Mouse (Mus musculus) MEL-GATA-1-ER (cell line): ENCODE measurements around the gene Glb1.
"Not testable (repeated sequence)": the region's sequence is repeated elsewhere in the genome, so short reads cannot be mapped to it uniquely, and the experiment has no call there.

Experiments
- DNase-seq: peaks from one replicate; pipeline ENCODE4 v3.0.0-alpha.2; 2012; ENCODE audit warnings: low read depth; ENCODE audit errors: extremely low read depth

Gene Glb1

GRCm38 (mm10) chr9:114400949-114401684 is at the start of gene Glb1, which contains the start of gene Tmppe:
TSS of gene Glb1 (plus strand) at chr9:114401076.
TSS of gene Tmppe (plus strand) at chr9:114401105.
- DNase-seq = peak; percentile 83

GRCm38 (mm10) chr9:114367783-114368470 is 32.9 kb upstream of the Glb1 start:
- DNase-seq = peak; percentile 78

DNA sequence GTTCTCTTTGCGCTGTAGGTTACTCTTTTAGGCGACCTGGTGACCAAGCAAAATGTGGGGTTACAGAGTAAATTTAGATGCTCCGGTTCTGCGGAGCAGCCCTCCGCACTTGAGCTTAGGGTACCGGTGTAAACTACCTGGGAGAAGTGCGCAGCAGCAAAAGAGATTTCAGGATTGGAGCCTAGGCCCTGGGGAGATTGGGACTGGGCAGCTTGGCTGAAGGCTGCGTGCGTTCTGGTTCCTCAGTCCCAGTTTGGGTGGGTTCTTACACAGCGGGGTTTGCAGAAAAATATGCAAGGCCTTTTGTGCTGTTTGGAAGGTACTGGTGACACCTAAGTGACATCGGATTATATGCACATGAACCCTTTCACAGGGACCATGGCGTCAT is 32.4 kb upstream of the Glb1 start:
- peak; percentile 25 for DNase-seq

DNA sequence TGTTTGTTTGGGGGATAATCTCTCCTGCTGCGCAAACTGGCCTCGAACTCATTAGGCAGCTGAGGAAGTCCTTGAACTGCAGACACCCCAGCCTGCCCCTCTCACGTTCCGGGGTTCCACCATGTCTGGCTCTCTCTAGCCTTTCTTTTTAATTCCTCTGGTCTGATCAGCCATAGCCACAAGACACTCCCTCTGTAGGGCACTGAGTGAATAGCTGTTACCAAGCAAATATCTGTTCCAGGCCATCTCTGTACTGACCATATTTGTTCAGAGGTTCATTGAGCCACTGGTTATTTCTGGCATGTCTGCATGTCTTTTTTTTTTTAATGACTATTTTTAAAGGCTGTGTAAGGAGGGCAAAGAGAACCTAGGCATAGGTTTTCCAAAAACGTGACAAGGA is 31.5 kb upstream of the Glb1 start:
- DNase-seq = peak; percentile 21

DNA sequence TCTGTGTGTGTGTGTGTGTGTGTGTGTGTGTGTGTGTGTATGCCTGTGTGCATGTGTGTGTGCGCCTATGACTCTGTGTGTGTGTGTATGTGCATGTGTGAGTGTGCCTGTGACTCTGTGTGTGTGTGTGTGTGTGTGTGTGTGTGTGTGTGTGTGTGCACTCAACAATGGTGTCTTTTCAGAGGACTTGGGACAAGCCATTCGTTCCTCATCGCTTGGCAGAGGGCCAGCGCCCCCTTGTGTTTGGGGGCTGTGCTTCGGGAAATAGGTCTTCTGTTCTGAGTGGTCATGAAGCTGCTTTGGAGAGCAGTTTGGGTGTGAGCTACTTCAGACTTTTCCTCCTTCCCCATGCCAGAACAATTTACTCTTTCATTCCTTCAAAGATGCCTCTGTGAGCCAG is 29.2 kb upstream of the Glb1 start:
- not testable (repeated sequence) for DNase-seq

DNA sequence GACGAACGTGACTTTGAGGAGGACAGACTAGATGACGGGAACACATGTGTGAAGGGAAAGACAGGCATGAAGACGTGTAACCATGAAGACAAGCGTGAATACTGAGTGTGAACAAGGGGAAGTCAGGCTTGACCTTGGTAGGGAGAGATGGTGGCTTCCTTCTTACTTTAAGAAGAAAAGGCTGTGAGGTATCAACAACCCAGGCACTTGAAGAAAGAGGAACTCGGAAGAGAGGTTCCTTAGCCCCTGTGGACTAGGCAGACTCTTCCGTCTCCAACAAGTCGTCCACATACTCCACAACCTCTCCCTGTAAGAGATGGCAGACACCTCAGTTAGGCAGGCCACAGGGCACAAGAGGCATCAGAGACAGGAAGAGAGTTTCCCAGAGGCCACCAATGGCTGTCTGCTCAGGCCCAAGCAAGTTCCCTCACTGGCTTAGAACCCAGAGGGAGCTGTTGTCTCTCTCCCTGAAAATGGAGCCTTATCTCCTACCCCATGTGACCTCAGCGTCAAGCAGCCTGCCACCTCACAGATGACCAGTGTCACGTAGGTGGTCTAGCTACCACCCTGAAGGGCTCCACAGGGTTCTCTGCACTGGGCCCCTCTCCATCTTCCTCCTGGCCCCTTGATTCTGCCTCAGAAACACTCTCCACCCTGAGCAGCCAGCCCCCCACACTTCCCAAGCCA is 25.5 kb upstream of the Glb1 start:
- peak; percentile 64 for DNase-seq

GRCm38 (mm10) chr9:114377168-114377567 is 23.7 kb upstream of the Glb1 start:
- DNase-seq = peak; percentile 41

GRCm38 (mm10) chr9:114379871-114380270 is 21.0 kb upstream of the Glb1 start:
- no peak for DNase-seq

- peak; percentile 34 for DNase-seq
Measured at GRCm38 (mm10) chr9:114380881-114381733, 19.8 kb upstream of the Glb1 start.

DNA sequence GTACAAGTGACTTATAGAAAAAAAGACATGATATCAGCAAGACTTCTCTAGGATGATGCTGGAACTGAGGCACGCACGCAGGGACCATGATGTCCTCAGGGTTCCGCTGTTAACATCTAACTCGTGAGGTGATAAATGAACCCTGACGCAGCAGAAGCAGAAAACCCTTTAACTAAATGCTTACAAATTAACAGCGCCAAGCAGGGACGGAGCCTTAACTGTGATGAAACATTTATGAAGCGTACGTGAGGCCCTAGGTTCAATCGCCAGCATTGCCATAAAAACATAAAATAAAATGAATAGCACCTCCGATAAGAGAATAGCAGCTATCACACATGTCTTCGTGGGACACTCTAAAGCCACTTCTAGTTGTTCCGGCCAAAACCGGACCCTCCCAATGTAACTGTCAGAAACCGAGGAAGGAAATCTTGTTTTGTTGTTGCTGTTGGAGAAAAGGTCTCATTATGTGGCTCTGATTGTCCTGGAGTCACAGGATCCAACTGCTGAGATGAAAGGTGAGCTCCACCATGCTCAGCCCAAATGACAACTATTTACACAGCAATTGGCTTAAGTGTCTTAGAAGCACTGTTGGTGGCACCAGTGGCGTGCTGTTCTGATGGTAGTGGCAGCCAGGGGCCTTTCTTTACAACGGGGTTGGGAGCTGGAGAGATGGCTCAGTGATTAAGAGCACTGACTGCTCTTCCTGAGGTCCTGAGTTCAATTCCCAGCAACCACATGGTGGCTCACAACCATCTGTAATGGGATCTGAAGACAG is 17.8 kb upstream of the Glb1 start:
- no peak for DNase-seq

- DNase-seq = no peak
Measured at GRCm38 (mm10) chr9:114384691-114385090, 16.2 kb upstream of the Glb1 start.

DNA sequence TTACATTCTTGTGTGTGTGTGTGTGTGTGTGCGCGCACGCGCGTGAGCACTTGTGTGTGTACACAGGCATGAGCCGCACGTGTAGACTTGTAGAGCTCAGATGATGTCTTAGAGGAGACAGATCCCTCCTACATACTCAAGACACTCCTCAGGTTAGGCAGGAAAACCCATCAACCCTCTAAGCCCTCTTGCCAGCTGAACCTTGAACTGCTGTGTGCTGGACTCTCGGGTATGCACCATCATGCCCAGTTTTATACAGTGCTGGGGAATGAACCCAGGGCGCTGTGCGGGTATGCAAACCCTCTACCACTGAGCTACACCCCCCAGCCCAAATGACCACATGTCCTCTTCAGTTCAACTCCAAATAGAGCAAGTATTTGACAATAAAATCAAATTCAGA is 15.7 kb upstream of the Glb1 start:
- no peak for DNase-seq

DNA sequence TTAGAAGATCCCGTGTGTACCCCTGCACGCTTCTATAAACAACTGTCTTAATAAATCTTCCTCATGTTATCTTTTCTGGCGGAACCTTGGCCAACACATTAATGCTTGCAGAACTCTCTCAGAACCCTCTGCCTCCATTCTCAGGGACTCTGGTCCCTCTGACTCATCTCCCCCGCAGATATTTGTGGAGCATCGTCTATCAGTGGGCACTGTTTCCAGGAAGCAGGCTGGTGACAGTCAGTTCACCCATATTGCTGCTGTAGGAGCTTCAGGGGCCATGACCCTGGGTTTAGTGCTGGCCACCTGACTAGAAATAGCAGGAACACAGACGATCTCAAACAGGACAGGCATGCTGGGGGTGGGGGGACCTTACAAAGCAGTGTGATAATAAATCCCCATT is 13.8 kb upstream of the Glb1 start:
- DNase-seq = no peak

DNA sequence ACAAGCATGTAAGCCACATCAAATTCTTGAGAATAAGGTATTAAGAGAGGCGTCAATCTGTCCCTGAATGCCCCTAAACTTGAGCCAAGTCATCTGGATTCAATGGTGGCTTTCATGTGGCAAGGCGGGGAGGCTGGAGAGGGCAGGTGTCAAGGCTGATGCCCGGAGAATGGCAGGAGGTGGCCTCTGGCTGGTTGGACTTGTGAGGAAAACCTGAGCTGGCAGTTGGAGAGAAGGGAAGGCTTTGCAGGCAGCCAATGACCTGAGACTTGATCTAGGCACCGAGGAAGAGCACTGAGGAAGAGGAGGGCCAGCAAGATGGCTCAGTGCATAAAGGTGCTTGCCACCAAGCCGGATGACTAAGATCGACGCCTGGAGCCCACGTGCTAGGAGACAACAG is 12.6 kb upstream of the Glb1 start:
- no peak for DNase-seq

DNA sequence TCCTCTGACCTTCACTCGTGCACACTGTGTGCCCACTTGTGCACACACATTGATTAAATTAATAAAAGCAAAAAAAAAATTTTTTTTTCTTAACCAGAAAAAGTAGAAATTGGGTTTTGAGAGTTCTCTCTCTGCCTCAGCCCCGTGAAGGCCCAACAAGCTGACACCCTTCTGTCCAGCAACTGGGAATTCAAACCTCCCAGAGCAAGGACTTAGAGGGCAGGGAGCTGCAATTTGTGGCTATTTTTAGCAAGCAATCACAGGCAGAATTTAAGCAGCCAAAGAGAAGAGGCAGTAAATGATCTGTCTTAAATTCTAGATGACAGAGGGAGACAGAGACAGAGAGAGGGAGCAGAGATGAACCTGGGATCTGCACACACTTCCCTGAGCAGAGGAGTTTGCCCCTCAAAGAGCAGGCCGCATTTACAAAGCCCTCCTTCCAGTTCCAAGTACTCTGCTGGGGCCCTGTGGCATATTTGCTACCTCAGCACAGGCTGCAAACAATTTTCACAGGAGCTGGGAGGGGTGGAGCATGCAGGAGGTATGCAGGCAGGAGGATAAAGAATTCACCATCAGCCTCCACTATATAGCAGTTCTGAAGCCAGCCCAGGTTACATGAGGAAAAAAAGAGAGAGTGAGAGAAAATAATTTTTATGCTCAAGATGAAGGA is 12.0 kb upstream of the Glb1 start:
- DNase-seq = no peak

DNA sequence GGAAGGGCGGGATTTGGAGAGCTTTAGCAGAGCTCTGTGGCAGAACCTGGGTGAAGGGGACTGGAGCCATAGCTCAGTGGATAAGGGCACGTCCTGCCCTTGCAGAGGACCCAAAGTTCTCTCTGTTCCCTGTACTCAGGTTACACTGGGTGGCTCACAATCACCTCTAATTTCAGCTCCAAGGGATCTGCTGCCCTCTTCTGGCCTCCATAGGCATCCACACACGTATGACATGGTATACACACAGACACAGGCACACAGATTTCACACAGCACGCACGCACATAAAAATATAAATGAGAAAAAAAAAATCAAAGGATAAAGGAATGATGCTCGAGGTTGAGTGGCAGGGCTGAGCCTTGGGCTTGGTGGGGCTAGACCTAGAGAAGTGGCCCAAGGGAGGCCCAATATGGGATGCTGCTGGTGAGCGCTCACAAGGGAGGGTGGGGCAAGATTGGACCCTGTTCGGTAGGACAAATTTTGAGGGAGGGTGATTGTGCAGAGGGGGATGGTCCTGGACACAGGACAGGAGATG is 11.4 kb upstream of the Glb1 start:
- peak; percentile 34 for DNase-seq

DNA sequence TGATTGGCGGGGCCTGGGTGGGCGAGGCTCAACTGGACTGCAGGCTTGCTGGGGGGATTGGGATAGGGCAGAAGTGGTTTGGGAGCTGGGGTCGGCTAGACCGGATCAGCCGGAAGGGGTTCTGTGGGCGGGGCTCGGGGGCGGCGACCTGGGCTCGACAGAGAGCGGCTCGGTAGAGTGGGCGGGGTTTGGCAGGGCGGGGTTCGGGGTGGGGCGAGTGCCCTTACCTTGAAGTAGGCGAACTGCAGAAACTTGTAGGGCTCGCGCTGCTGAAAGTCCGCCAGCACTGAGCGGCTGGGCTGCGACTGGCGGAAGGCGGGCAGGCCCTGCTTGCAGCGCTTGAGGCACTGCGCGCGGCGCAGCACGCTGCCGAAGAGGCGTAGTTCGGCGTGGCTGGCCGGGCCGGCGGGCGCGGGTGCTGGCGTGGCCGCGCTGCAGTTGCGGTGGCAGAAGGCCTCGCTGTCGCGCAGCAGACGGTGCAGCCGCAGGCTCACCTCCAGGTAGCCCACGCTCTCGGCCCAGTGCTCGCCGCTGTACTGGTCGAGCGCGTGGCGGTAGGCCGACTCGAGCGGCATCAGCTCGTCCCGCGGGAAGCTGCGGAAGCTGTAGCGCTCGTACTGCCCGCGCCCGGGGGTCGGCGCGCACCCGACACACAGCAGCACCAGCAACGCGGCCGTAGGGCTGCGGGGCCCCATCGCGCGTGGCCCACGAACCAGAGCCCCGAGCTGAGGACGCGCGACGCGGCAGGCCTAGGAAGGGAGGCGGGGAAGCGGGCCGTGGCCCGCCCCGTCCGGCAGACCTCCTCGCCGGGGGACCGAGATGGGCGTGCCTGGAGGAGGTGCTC is 10.7 kb upstream of the Glb1 start, which contains the start of gene Crtap:
TSS of gene Crtap (minus strand) at position 771 of the 844 bp plus-strand sequence.
- DNase-seq = peak; percentile 47

- peak; percentile 43 for DNase-seq
Measured at GRCm38 (mm10) chr9:114390749-114391075, 10.2 kb upstream of the Glb1 start.

DNA sequence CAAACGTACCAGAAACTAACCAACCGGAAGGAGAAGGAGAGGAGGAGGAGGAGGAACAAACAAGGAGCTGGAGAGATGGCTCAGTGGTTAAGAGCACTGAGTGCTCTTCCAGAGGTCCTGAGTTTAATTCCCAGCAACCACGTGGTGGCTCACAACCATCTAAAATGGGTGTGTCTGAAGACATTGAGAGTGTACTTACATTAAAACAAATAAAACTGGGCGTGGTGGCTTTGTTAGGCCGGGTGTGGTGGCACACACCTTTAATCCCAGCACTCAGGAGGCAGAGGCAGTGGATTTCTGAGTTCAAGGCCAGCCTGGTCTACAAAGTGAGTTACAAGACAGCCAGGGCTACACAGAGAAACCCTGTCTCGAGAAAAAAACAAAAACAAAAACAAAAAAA is 6.7 kb upstream of the Glb1 start:
- DNase-seq = not testable (repeated sequence)
